Mouse (Mus musculus) megakaryocyte, embryonic 14.5 days (primary cell): ENCODE results near the gene Eps8l1.
"Not testable (repeated sequence)": the region's sequence is repeated elsewhere in the genome, so short reads cannot be mapped to it uniquely, and the experiment has no call there.

Source experiments
- FLI1 ChIP-seq: IDR thresholded peaks from 2 replicates; pipeline ENCODE4 v1.6.1; 2012; ENCODE audit warnings: low read length, inconsistent platforms, mixed read lengths
- GATA1 ChIP-seq: IDR thresholded peaks from 3 replicates; pipeline ENCODE4 v1.6.1; 2012; ENCODE audit warnings: mixed read lengths, low read length, inconsistent platforms, borderline replicate concordance

GRCm38 (mm10) chr7:4412406-4412805, 48.1 kb upstream of the Eps8l1 start:
- TF ChIP-seq GATA1, FLI1: not testable (repeated sequence)
